Mouse (Mus musculus) telencephalon, adult 2 months (tissue): ENCODE measurements around the gene Plekhg1.

ENCODE experiments used
- DNase-seq: peaks from one replicate; pipeline ENCODE4 v3.0.0-alpha.2; 2011; ENCODE audit warnings: low read depth, low spot score

Plekhg1 gene

GRCm38 (mm10) chr10:3827368-3827767 is 87.2 kb downstream of the Plekhg1 start:
- no peak for DNase-seq

- DNase-seq = no peak
Observed at GRCm38 (mm10) chr10:3829472-3829871, 89.3 kb downstream of the Plekhg1 start.

GRCm38 (mm10) chr10:3830618-3831017 is 90.5 kb downstream of the Plekhg1 start:
- DNase-seq = no peak

GRCm38 (mm10) chr10:3831597-3832351 is 91.6 kb downstream of the Plekhg1 start:
- DNase-seq = no peak

- DNase-seq = no peak
Observed at GRCm38 (mm10) chr10:3834060-3834459, 93.9 kb downstream of the Plekhg1 start.

- DNase-seq = no peak
Observed at GRCm38 (mm10) chr10:3834678-3835077, 94.5 kb downstream of the Plekhg1 start.

GRCm38 (mm10) chr10:3835616-3836015 is 95.5 kb downstream of the Plekhg1 start:
- DNase-seq = no peak

GRCm38 (mm10) chr10:3839748-3840432 is 99.7 kb downstream of the Plekhg1 start:
- DNase-seq = no peak

GRCm38 (mm10) chr10:3844430-3844829 is 104.3 kb downstream of the Plekhg1 start:
- DNase-seq = no peak

- no peak for DNase-seq
Observed at GRCm38 (mm10) chr10:3847021-3847420, 106.9 kb downstream of the Plekhg1 start.

- no peak for DNase-seq
Observed at GRCm38 (mm10) chr10:3851461-3851860, 111.3 kb downstream of the Plekhg1 start.

GRCm38 (mm10) chr10:3852733-3853132 is 112.6 kb downstream of the Plekhg1 start:
- DNase-seq = no peak

GRCm38 (mm10) chr10:3857912-3858311 is 117.7 kb downstream of the Plekhg1 start:
- no peak for DNase-seq

- no peak for DNase-seq
Observed at GRCm38 (mm10) chr10:3858437-3858836, 118.3 kb downstream of the Plekhg1 start.

GRCm38 (mm10) chr10:3858961-3859714 is 119.0 kb downstream of the Plekhg1 start:
- no peak for DNase-seq

GRCm38 (mm10) chr10:3863411-3864195 is 123.4 kb downstream of the Plekhg1 start:
- DNase-seq = no peak

GRCm38 (mm10) chr10:3864196-3864540 is 124.0 kb downstream of the Plekhg1 start:
- no peak for DNase-seq

- no peak for DNase-seq
Observed at GRCm38 (mm10) chr10:3867298-3867697, 127.1 kb downstream of the Plekhg1 start.

- no peak for DNase-seq
Observed at GRCm38 (mm10) chr10:3870828-3871227, 130.7 kb downstream of the Plekhg1 start.

GRCm38 (mm10) chr10:3873467-3873866 is 133.3 kb downstream of the Plekhg1 start:
- DNase-seq = no peak

- DNase-seq = no peak
Observed at GRCm38 (mm10) chr10:3877852-3878535, 137.8 kb downstream of the Plekhg1 start.
